In the genomic region with DNA sequence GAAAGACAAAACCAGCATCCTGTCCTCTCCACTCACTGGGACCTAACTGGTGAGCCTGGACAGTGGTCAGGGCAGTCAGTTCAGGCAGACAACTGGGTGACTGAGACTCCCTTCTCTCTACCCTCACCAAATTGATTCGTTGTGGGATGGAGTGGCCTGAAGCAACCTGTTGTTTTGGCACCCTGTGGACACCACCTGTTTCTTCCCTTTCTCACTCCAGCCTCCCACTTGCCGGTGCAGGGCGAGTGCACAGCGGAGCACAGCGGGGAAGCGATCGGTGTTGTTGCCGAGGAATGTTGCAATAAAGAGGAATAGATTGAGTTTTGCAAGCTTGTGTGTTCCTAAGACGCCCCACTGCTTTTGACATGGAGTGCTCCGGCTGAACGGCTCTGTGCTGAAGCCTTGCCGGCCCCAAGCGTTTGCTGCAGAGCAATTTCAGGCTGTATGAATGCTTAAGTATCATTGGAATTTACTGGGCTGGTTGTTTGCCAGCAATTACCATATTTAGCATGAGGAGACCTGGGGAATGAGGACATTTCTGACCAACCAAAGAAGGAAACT, we compare ENCODE assay signal across 8 mouse cellular contexts. TPM values are rescaled to one million over a fixed set of nuclear protein-coding genes. Genes with fewer than 3 reads are reported as not detected.
DNase-seq lines count a peak whose midpoint lies in the region; ATAC-seq and TF ChIP-seq lines count a peak whose summit lies in the region.

No protein-coding gene starts in this region.

- WGBS in embryonic facial prominence, embryonic 14.5 days = 2% methylated on average over 13 of the region's 13 CpGs
- 6% methylated on average over 13 of the region's 13 CpGs for WGBS in heart, embryonic 16.5 days

- no peaks in the 10 kb centered on the region for H3K9me3 ChIP-seq in embryonic facial prominence, embryonic 14.5 days (ENCODE audit: control insufficient read depth, low read length)
- no peaks in the 10 kb centered on the region for H3K9me3 ChIP-seq in heart, embryonic 16.5 days (replicated peaks; ENCODE audit: control insufficient read depth, low read length)
- H3K9me3 ChIP-seq in megakaryocyte, embryonic 14.5 days = no peaks in the 10 kb centered on the region

- 0 out of 2 replicates have a peak overlapping the region, but pooled peaks have one; percentile 13 for H3K4me3 ChIP-seq in embryonic facial prominence, embryonic 14.5 days (ENCODE audit: low read depth, low read length)
- H3K4me3 ChIP-seq in heart, embryonic 16.5 days (ENCODE audit: low read length) = peak overlapping the region; percentile 38
- peak overlapping the region; percentile 67 for H3K4me3 ChIP-seq in megakaryocyte, embryonic 14.5 days (replicated peaks)
- no peak overlapping the region for H3K4me3 ChIP-seq in testis, adult 2 months (ENCODE audit: control insufficient read depth, low read depth, low read length)

- TF ChIP-seq POLR2A in testis, adult 2 months (IDR thresholded peaks at IDR 0.05; ENCODE audit: control insufficient read depth, low read depth, low read length) = no peak

- peak overlapping the region; percentile 86 for H3K27ac ChIP-seq in embryonic facial prominence, embryonic 14.5 days (replicated peaks; ENCODE audit: low read depth, low read length)
- peak overlapping the region; percentile 98 for H3K27ac ChIP-seq in heart, embryonic 16.5 days (ENCODE audit: low read length)
- H3K27ac ChIP-seq in testis, adult 2 months (ENCODE audit: control insufficient read depth, insufficient read depth, low read depth, low read length) = peak overlapping the region; percentile 27; the same call in 1 of the 2 replicates

- peak; percentile 26 for DNase-seq in right cerebral cortex, postnatal 25 days
- DNase-seq in right cerebral cortex, postnatal 10 days (ENCODE audit: low spot score in 2 of 2) = no peak
- peak; percentile 95 for DNase-seq in embryonic facial prominence, embryonic 14.5 days (ENCODE audit: low spot score)
- peak; percentile 80 to 81 for DNase-seq in kidney, postnatal 25 days
- no peak for DNase-seq in layer of hippocampus, postnatal 36 days

- no peak for TF ChIP-seq CTCF in testis, adult 2 months (IDR thresholded peaks at IDR 0.05; ENCODE audit: control insufficient read depth, insufficient read depth, insufficient replicate concordance, low read depth, low read length)

- no peaks in the 10 kb centered on the region for H3K27me3 ChIP-seq in embryonic facial prominence, embryonic 14.5 days (replicated peaks; ENCODE audit: control insufficient read depth, insufficient read depth, low read length)
- no peaks in the 10 kb centered on the region for H3K27me3 ChIP-seq in heart, embryonic 16.5 days (ENCODE audit: control insufficient read depth, insufficient read depth, low read length)
- no peaks in the 10 kb centered on the region for H3K27me3 ChIP-seq in megakaryocyte, embryonic 14.5 days (replicated peaks)
- no peaks in the 10 kb centered on the region for H3K27me3 ChIP-seq in testis, adult 2 months (ENCODE audit: control insufficient read depth, insufficient read depth, low read length)

- no peaks in the 10 kb centered on the region for H3K36me3 ChIP-seq in embryonic facial prominence, embryonic 14.5 days (ENCODE audit: control insufficient read depth, insufficient read depth, low read length)
- no peaks in the 10 kb centered on the region for H3K36me3 ChIP-seq in heart, embryonic 16.5 days (ENCODE audit: control insufficient read depth, insufficient read depth)
- peaks cover 8% of the 10 kb centered on the region for H3K36me3 ChIP-seq in megakaryocyte, embryonic 14.5 days (replicated peaks; ENCODE audit: low read length)
- no peaks in the 10 kb centered on the region for H3K36me3 ChIP-seq in testis, adult 2 months (ENCODE audit: control insufficient read depth, insufficient read depth, low read length)

- H3K9ac ChIP-seq in embryonic facial prominence, embryonic 14.5 days (ENCODE audit: low read depth, low read length) = peak overlapping the region; percentile 32
- peak overlapping the region; percentile 76 for H3K9ac ChIP-seq in heart, embryonic 16.5 days (ENCODE audit: low read length)

- H3K4me1 ChIP-seq in embryonic facial prominence, embryonic 14.5 days (ENCODE audit: control insufficient read depth, insufficient read depth, low read length) = peaks cover 72% of the 10 kb centered on the region
- peaks cover 73% of the 10 kb centered on the region for H3K4me1 ChIP-seq in heart, embryonic 16.5 days (ENCODE audit: control insufficient read depth, insufficient read depth, low read length)
- H3K4me1 ChIP-seq in megakaryocyte, embryonic 14.5 days = peaks cover 69% of the 10 kb centered on the region
- H3K4me1 ChIP-seq in testis, adult 2 months (ENCODE audit: control insufficient read depth, insufficient read depth, low read length) = peaks cover 3% of the 10 kb centered on the region

- H3K4me2 ChIP-seq in embryonic facial prominence, embryonic 14.5 days (ENCODE audit: low read depth, low read length) = peak overlapping the region; percentile 44
- peak overlapping the region; percentile 68 for H3K4me2 ChIP-seq in heart, embryonic 16.5 days (ENCODE audit: low read depth, low read length)

- ATAC-seq in embryonic facial prominence, embryonic 14.5 days (ENCODE audit: low read depth) = peak; percentile 77
- ATAC-seq in heart, embryonic 16.5 days (replicated peaks; ENCODE audit: extremely low read depth, insufficient read depth, low FRiP score) = peak; percentile 76

RNA-seq across cellular contexts. Expression of gene Notch2, which starts 11.0 kb away (rescaled TPM):
- 35.6 and 39.3 TPM in 2 replicates for polyA plus RNA-seq in embryonic facial prominence, embryonic 14.5 days (2014; fragmentation: Nextera tagmentation; extraction: Ambion mirVana)
- 10.5 and 13.6 TPM in 2 replicates for polyA plus RNA-seq in heart, embryonic 16.5 days (2015; fragmentation: Nextera tagmentation; extraction: Ambion mirVana)
- 0.45 and 1.9 TPM in 2 replicates for polyA plus RNA-seq in megakaryocyte, embryonic 14.5 days (2012; ENCODE audit: insufficient read depth, low replicate concordance)
- polyA plus RNA-seq in testis, adult 2 months (2012; rRNA removed) = 4.3 and 5.2 TPM in 2 replicates
- total RNA-seq in layer of hippocampus, postnatal 36 days (2021) = 10 to 100 TPM; 23.2 to 24.6 TPM

Comparison
In these comparisons a context has a peak if more than half of its experiments do, and no peak if none do; other contexts are left out.
1. DNase-seq: peak in right cerebral cortex, postnatal 25 days (single experiment), embryonic facial prominence, embryonic 14.5 days (single experiment) and kidney, postnatal 25 days (2 of 2); none in right cerebral cortex, postnatal 10 days (0 of 2) and layer of hippocampus, postnatal 36 days (0 of 2).
2. H3K27ac ChIP-seq: peak in every context shown above with its lines; median percentile 98 in heart, embryonic 16.5 days; 86 in embryonic facial prominence, embryonic 14.5 days; 27 in testis, adult 2 months.